Mouse (Mus musculus) neural tube, embryonic 10.5 days (tissue): ENCODE results near the gene Ankrd65.
"Not testable (repeated sequence)": the region's sequence is repeated elsewhere in the genome, so short reads cannot be mapped to it uniquely, and the experiment has no call there.

Source experiments
- DNase-seq: peaks from one replicate; pipeline ENCODE4 v3.0.0-alpha.2; 2017; ENCODE audit warnings: low spot score; ENCODE audit errors: extremely low spot score

Ankrd65 gene

DNA sequence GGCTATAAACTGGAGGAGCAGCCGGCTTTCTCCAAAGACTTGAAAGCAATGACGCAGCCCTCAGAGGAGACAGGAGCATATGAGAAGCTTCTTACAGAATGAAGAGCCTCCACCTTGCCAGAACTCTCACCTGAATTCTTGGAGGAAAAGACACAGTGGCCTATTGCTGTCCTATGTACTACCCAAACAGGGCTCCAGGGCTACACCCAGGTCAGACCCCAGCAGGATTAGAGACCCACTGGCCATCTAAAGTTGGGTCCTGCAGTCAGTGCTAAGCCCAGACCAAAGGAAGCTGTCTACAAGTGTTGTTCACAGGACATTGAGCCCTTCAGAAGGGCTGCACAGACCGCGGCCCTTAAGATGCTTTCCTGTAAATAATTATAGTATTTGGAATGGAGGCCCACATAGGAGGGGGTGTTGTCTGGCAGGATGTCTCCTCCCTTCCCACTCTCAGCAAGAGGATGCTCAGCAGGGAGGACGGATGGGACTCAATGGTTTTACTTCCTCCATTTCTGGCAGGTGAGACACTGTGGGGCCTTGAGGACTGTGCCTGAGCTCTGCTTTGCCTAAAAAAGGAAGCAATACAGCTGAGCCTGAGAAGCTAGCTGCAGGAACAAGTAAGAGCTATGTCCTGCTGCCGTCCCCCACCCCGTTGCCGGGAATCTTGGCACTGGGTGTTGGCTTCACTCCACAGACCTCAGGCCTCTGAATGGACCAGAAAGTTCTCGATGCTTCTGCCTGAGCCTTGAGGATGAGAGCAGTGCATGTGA, 15.1 kb upstream of the Ankrd65 start:
- DNase-seq: no peak

DNA sequence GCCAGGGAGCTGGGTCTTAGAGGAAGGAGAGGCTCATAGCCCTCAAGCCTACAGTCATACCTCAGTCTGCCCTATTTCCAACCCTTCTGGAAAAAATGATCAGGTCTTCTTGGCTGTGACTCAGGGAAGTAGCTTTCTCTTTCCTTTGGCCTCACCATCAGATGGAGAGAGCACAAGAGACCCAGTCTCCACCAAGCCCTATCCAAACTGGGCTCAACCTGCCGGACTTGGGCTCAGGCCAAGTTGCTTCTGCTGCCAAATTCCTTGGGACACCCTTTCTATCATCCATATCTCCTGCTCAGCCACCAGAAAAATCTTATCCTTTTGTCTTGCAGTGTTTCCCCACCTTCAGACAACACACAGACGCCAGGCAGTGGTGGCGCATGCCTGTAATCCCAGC, 14.4 kb upstream of the Ankrd65 start:
- DNase-seq: no peak

DNA sequence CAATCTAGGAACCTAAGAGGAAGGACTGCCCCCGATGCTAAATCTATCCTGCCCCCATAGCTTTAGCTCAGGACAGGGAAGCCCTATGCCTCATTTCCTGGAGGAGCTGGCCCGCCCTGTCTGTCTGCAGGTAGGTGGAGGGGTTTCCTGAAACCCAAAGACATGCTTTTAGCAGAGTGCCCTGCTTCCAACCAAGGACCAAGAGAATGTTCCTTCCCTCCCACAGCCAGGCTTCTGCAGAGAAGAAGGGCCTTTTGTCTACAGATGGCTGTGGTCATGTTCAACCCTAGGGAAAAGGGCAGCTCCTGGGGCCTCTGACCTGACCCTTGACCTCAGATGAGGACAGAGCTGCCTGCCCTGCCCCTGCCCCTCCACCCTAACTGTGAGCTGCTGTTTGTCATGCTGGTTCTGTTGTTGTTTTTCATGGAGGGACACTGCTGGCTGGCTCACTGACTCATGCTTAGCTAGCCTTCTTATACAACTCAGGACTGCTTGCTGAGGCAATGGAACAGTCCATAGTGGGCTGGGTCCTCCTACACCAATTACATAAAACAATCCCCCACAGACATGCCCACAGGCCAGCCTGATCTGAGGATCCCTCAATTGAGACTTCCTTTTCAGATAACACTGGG, 13.4 kb upstream of the Ankrd65 start:
- DNase-seq: peak; percentile 47

DNA sequence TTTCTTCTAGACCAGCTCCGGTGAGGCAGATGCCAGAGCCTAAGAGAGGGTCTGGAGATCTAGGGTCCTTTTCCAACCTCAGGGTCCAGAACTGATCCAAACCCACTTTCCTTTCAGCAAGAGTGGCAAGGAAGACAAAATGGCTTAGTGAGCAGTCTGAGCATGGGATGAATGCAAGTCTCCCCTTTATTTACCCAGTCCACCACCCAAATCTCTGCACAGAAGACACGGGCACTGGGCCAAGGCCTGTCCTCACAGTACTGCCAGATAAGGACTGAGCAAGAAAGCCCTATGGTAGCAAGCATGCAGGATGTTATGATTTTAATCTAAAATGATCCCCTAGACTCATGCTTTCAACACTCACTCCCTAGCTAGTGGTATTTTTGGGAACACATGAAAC, 12.4 kb upstream of the Ankrd65 start:
- DNase-seq: no peak

DNA sequence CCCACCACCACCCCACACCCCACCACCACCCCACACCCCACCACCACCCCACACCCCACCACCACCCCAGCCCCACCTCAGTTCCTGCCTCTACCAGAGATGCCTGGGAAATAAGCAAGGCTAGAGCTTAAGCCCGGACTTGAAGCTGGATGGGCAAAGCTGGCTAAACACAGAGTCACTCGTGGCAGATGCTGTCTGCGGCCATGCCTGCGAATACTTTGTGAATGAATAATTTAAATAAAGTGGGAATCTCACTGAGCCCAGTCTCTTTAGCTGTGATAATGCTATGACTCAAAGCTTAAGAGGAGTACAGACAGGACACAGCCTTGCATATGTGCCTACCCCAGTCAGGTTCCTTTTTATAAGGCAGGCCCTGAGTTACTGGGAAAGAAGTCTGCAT, 10.7 kb upstream of the Ankrd65 start:
- DNase-seq: no peak

DNA sequence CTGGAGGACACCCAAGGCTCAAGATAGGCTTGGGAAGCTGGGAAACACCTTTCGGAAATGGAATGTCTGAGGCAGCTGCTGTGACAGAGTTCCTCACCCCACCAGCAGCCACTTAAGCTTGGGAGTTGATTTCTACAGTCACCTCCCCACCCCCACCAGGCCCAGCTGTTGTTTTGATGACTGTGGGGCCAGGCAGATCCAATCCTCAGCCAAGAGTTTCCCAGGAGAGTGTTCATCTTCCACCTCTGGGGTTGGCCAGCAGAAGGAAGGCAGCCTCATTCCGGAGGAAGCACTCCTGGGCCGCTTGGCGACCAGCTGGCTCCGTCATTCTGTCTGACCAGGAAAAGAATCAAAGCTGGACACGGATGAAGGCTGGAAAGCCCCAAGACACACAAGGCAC, 9.3 kb upstream of the Ankrd65 start:
- DNase-seq: no peak

DNA sequence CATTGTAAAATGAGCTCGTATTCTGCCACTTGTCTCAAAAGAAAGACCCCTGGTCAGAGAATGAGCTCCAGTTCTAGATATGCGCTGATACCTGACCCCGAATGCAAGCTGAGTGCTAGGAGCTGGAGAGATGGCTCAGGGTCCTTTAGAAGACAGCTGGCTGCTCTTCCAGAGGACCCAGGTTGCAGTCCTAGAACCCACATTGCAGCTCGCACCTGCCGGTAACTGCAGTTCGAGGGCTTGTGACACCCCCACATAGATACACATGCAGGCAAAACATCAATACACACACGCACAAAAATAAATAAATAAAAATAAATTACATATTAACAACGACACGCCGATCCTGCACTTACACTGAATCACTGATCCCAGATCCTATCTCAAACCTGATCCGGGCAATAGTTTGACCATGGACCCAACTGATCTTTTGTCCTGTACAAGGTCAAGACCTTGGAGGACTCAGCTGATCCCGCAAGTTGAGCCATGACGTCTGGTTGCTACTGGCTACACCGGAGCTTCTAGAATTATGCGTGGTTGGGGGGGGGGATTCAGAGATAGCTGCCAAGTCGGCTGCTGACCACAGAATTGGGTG, 6.7 kb upstream of the Ankrd65 start:
- no peak for DNase-seq

DNA sequence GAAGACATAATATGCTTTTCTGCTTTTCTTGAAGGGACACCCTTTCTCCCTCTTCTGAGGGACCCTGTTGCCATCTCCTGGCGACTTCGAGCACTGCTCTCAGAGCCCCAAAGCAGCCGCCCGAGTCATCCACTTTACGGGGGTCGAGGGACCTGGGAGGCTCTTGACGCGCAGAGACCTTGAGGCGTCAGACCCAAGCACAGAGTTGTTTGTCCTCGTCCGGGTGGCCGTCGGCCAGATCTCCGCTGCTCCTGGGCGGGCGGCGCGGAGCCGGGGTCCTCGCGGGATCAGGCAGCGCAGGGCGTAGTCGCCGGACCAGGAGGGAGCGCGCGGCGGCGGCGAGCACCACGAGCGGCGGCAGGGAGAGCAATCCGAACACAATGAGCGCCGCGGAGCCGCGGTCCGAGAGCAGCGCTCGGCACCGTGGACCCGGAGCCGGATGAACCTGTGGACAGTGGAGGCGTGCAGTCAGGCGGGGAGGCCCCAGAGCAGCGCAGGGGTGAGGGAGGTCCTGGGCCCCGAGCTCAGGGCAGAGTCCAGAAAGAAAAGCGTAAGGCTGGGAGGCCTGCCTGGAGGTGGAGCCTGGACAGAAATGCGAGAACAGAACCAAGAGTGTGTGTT, 6.0 kb upstream of the Ankrd65 start:
- peak; percentile 87 for DNase-seq

DNA sequence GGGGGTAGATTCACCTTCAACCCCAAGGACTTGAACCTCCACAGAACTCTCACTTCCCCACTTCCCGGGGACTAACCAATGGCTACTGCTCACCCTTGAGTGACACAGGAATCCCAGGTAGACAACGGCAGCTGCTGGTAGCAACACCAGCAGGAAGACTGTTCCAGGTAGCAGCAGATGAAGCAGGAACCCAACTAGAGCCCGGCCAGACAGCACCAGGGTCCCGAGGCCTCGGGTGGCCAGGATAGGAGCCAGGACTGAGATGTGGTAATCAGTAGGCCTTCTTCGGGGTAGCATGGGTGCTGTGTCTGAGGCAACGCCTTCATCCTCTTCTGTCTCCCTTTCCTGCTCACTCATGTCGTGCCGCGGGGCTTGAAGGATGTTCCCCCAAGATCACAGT, 5.0 kb upstream of the Ankrd65 start:
- no peak for DNase-seq

DNA sequence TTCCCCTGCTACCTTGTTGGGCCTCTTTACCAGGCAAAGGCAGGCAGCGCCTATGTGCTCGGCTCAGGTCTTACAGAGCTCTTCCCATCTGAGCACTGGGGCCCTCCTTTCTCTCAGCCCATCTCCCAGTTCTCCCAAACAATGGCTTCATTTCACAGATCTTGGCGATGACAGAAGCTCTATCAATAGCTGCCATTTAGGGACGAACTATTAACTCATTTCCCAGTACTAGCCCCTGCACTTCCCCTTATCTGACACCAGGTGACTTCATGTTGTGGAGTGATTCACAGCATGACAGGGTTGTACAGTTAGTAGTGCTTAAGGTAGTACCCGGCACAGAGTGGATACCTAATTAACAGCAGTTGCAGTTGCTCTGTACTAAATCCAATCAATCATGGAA, 4.4 kb upstream of the Ankrd65 start, which contains the start of gene Tmem88b:
Gene Tmem88b, minus strand, starts transcription at position 56 of the 400 bp plus-strand sequence.
- DNase-seq: no peak

DNA sequence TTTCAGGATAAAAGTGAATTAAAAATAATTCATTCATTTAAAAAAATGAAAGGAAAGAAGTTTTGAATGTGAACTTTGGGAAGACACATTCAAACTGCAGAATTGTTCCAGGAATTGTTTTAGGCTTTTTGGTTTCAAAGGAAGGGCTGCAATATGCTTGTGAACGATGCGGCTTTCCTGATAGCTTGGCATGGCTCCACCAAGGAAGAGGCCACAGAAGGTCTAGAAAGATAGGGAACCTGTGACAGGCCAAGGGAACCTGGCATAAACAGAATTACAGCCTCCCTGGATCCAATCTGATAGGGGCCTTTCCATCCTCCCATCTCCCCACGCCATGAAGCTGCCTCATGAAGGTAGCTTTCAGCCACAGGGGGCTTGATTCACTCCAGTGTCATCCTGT, 1.9 kb upstream of the Ankrd65 start:
- no peak for DNase-seq

DNA sequence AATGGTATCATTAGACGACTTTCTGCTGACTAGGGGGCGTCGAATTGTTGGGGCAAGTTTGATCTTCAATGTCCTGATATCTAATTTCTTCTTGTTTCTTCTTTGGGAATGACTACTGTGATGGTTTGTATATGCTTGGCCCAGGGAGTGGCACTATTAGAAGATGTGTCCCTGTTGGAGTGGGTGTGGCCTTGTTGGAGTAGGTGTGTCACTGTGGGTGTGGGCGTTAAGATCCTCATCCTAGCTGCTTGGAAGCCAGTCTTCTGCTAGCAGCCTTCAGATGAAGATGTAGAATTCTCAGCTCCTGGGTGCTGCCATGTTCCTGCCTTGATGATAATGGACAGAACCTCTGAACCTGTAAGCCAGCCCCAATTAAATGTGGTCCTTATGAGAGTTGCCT, 1.4 kb upstream of the Ankrd65 start:
- DNase-seq: not testable (repeated sequence)

DNA sequence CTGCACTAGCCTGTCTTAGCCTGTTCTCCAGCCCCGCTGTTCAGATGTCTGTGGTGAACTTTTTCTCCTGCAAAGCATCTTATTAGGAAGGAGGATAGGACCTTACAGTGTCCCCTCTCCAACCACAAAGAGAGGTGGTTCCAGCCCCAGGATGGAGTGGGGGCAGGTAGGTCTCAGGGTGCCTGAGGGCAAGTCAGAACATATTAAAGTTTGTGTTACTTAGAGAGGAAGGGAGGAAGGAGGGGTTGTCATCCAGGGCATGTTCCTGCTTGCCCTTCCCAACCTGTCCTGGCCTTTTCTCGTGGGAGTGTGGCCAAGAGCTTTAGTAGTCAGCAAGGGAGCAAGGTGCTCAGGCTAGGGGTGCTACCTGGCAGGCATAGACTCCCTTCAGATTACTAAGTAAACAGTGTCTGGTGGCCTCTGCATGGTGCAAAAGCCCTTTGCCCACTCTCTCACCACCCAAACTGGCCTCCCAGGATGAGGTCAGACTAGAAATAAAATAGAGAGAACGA, 467 bp downstream of the Ankrd65 start:
- DNase-seq: no peak

DNA sequence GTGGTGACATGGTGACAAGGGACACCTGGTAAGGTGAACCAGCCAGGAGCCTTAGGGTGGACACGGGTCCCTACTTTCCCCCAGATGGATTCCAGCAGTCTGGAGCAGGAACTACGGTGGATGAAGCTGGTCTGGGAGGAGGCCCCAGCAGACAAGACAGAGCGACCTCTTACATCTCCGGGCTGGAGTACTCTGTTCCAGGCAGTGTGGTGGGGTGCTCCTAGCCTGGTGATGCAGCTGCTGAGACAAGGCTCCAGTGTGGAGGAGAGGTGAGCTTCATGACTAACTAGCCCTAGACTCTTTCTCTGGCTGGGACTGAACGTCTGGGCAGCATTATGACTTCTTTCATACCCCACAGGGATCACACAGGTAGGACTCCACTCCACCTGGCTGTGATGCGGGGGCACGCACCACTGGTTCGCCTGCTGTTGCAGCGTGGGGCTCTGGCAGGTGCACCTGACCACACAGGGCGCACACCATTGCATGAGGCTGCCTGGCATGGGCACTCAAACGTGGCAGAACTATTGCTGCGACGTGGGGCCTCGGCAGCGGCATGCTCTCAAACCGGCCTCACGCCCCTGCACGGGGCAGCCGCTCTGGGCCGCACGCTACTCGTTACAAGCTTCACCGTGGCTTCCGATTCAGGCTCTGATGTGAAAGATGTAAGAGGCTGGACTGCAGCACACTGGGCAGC, 1.1 kb downstream of the Ankrd65 start:
- no peak for DNase-seq

DNA sequence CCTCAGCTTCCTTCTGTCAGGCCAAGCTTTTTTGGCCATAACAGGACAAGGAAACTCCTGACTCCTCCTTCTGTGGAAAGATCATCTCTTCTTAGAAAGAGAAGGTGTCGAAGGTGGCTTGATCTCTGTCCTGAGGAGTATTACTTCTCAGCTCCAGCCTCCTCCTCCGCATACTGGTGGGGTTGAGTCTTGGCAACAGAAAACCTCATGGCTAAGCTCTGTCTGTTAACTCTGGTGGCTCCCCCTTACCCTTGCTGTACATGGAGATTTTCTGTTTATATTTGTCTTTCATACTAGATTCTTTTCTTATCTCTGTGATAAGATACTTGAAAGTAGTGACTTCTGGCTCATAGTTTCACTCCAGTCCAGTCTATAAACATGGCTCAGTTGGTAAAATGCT, 3.5 kb downstream of the Ankrd65 start:
- DNase-seq: no peak

DNA sequence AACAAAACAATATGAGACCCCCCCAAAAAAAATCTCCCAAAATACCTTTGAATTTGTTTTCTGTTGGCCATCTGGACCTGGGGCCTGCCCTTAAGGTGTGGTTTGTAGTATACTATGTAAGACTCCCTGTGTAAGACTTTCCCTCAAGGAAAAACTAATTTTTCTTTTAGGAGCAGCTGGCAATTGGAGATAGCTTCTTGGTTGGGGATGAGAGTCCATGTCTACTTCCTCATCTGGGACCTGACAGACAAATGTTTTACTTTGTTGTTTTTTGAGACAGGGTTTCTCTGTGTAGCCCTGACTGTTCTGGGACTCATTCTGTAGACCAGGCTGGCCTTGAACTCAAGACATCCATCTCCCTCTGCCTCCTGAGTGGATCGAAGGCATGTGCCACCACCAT, 11.8 kb downstream of the Ankrd65 start:
- no peak for DNase-seq

DNA sequence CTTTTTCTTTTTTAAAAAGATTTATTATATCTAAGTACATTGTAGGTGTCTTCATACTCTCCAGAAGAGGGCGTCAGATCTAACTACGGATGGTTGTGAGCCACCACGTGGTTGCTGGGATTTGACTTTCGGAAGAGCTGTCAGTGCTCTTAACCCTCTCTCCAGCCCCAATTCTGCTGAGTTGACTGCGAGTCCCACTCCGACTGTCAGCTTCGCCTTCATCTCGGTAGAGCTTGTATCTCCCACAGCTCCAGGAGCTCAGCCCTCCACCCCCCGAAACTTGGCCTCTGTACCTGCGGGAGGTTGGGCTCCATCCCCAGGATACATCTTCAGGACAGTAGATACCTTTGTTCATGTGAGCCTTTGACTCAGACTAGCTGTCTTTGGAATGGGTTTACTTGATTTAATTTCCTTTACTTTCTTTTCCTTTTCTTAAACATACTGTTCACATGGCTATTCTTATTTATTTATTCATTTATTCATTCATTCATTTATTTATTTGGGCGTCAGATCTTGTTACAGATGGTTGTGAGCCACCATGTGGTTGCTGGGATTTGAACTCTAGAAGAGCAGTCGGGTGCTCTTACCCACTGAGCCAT, 12.6 kb downstream of the Ankrd65 start, which contains the start of gene Mrpl20:
Gene Mrpl20, plus strand, starts transcription at position 138 of the 599 bp plus-strand sequence.
- no peak for DNase-seq

DNA sequence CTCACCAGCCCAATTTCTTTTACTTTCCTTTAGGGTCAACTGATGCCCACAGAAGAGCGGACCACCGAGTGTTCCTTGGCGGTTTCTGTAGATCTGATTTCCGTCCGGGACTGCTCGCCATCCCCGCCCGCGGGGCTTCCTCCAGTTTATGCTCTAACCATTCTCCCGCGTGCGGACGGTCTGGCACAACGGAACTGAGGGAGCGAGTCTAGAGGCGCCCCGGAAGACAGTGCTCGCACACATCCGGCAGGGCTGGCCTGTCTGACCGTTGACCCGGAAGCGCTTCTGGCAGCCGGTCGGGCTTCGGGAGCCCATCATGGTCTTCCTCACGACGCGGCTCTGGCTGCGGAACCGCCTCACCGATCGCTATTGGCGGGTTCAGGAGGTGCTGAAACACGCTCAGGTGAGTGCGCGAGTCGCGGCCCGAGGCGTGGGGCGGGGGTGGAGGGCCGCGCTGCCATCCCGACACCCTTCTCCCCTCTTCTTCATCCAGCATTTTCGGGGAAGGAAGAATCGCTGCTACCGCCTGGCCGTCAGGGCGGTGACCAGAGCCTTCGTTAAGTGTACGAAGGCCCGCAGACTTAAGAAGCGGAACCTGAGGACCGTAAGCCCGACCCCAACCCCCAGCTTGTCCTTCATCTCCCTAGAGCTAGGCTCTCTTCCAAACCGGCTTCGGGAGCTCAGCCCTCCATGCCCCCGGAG, 13.3 kb downstream of the Ankrd65 start:
- peak; percentile 97 for DNase-seq

DNA sequence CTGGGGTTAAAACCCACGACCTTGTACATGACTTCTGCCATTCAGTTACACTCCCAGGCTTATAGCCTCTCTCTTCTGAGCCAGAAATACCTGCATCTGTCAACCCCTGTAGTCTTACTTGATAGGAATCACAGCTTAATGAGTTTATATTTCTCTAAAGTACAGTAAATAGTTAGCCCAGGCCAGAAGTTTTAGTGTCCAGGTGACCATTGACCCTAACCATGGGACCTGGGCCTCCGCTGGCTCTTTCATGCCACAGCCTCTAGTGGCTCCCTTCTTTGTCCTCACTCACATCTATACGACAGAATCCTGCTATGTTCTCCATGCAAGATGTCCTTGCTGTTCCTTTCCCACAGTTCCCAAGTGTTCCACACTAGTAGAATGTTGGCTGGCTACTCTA, 17.6 kb downstream of the Ankrd65 start:
- no peak for DNase-seq

DNA sequence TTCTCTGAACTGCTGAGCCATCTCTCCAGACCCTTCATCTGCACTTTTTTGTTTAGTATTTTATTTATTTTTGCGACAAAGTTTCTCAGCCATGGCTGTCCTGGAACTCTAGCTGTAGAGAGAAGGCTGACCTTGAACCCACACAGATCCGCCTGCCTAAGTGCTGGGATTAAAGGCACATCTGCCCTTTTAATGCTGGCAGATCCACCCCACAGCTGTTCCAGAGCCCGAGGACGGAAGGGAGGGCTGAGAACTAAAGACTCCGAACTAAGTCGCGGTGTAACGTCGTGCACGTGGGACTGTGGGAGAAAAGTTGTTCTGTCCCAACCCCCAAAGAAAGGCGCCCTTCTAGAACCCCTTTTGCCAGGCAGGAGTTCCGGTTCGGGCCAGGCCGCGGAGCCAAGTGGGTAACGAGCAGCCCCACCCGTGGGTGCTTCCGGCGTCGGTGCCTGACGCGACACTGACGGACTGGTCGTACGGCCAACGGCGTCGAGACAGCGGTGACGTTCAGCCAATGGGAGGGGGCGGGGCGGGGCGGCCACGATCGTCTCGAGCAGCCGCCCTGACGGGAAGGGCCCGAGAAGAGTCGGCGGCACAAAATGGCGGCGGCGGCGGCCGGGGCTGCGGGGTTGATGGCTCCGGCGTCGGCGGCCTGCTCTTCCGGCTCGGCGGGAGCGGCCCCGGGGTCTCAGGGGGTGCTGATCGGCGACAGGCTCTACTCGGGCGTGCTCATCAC, 21.9 kb downstream of the Ankrd65 start, which contains the start of gene Ccnl2:
Gene Ccnl2, plus strand, starts transcription at position 561 of the 736 bp plus-strand sequence.
- peak; percentile 96 for DNase-seq
